Mouse (Mus musculus): Measurements from ENCODE around the gene Pdlim7. TPM values are rescaled to one million over a fixed set of nuclear protein-coding genes. Genes with fewer than 3 reads are reported as not detected.

Pdlim7 gene
- polyA plus RNA-seq (2012; rRNA removed), result 22.8 and 23.5 TPM in 2 replicates

- H3K27me3 ChIP-seq (replicated peaks; ENCODE audit: control insufficient read depth, insufficient read depth, low read length), result no peaks in the 10 kb centered on the region
- under 1% methylated on average over 55 of the region's 55 CpGs for WGBS
- H3K4me3 ChIP-seq (ENCODE audit: insufficient read depth, low read depth, low read length), result peak within 1 kb of the TSS; percentile 81
- H3K36me3 ChIP-seq (ENCODE audit: control insufficient read depth, insufficient read depth, low read length), result no peaks in the 10 kb centered on the region
- H3K4me1 ChIP-seq (ENCODE audit: control insufficient read depth, insufficient read depth, low read length), result 0 out of 2 replicates have a peak, but pooled peaks cover 4% of the 10 kb centered on the region
- TF ChIP-seq POLR2A (IDR thresholded peaks at IDR 0.05; ENCODE audit: low read depth, low read length), result peak; percentile 94
- peak; percentile 74 for TF ChIP-seq CTCF (conservative IDR thresholded peaks at IDR 0.05; ENCODE audit: insufficient read depth, insufficient read length, low read depth, low read length)
- peak; percentile 92 for DNase-seq
- peak within 1 kb of the TSS; percentile 67; the same call in 1 of the 2 replicates for H3K27ac ChIP-seq (ENCODE audit: insufficient read depth, low read depth, low read length)
Observed at GRCm38 (mm10) chr13:55513111-55513748, at the start of gene Pdlim7. Gene Pdlim7 (minus strand): TSS chr13:55513676.

GRCm38 (mm10) chr13:55557499-55557898 is 44.0 kb upstream of the Pdlim7 start:
- Histone ChIP-seq H3K27me3 (replicated peaks; ENCODE audit: control insufficient read depth, insufficient read depth, low read length) (no peaks in the 10 kb centered on the region), H3K27ac (ENCODE audit: insufficient read depth, low read depth, low read length) (no peak overlapping the region)
- WGBS, result 64% methylated on average over 6 of the region's 6 CpGs

GRCm38 (mm10) chr13:55555921-55556320 is 42.4 kb upstream of the Pdlim7 start:
- H3K4me3 ChIP-seq (ENCODE audit: insufficient read depth, low read depth, low read length), result no peak overlapping the region
- no peak for DNase-seq
- WGBS, result 87% methylated on average over 9 of the region's 9 CpGs
- H3K27ac ChIP-seq (ENCODE audit: insufficient read depth, low read depth, low read length), result no peak overlapping the region
- TF ChIP-seq POLR2A (IDR thresholded peaks at IDR 0.05; ENCODE audit: low read depth, low read length), result no peak
- TF ChIP-seq CTCF (conservative IDR thresholded peaks at IDR 0.05; ENCODE audit: insufficient read depth, insufficient read length, low read depth, low read length), result no peak
- peaks cover 8% of the 10 kb centered on the region; the same call in 1 of the 2 replicates for H3K4me1 ChIP-seq (ENCODE audit: control insufficient read depth, insufficient read depth, low read length)
- no peaks in the 10 kb centered on the region for H3K36me3 ChIP-seq (ENCODE audit: control insufficient read depth, insufficient read depth, low read length)
- no peaks in the 10 kb centered on the region for H3K27me3 ChIP-seq (replicated peaks; ENCODE audit: control insufficient read depth, insufficient read depth, low read length)

More at GRCm38 (mm10) chr13:55557499-55557898, 44.0 kb upstream of the Pdlim7 start:
- no peak overlapping the region for H3K4me3 ChIP-seq (ENCODE audit: insufficient read depth, low read depth, low read length)
- no peak for DNase-seq
- peaks cover 8% of the 10 kb centered on the region; the same call in 1 of the 2 replicates for H3K4me1 ChIP-seq (ENCODE audit: control insufficient read depth, insufficient read depth, low read length)
- TF ChIP-seq POLR2A (IDR thresholded peaks at IDR 0.05; ENCODE audit: low read depth, low read length) (no peak), CTCF (conservative IDR thresholded peaks at IDR 0.05; ENCODE audit: insufficient read depth, insufficient read length, low read depth, low read length) (no peak)
- no peaks in the 10 kb centered on the region for H3K36me3 ChIP-seq (ENCODE audit: control insufficient read depth, insufficient read depth, low read length)

- no peaks in the 10 kb centered on the region for H3K27me3 ChIP-seq (replicated peaks; ENCODE audit: control insufficient read depth, insufficient read depth, low read length)
- no peak for DNase-seq
- no peak for TF ChIP-seq CTCF (conservative IDR thresholded peaks at IDR 0.05; ENCODE audit: insufficient read depth, insufficient read length, low read depth, low read length)
- no peak for TF ChIP-seq POLR2A (IDR thresholded peaks at IDR 0.05; ENCODE audit: low read depth, low read length)
- no peak overlapping the region for H3K27ac ChIP-seq (ENCODE audit: insufficient read depth, low read depth, low read length)
- H3K36me3 ChIP-seq (ENCODE audit: control insufficient read depth, insufficient read depth, low read length), result no peaks in the 10 kb centered on the region
- H3K4me3 ChIP-seq (ENCODE audit: insufficient read depth, low read depth, low read length), result no peak overlapping the region
- no peaks in the 10 kb centered on the region for H3K4me1 ChIP-seq (ENCODE audit: control insufficient read depth, insufficient read depth, low read length)
- WGBS, result 69% methylated on average over 15 of the region's 15 CpGs
Observed at GRCm38 (mm10) chr13:55549061-55549460, 35.6 kb upstream of the Pdlim7 start.

GRCm38 (mm10) chr13:55548426-55548825 is 35.0 kb upstream of the Pdlim7 start:
- Histone ChIP-seq H3K36me3 (ENCODE audit: control insufficient read depth, insufficient read depth, low read length) (no peaks in the 10 kb centered on the region), H3K27me3 (replicated peaks; ENCODE audit: control insufficient read depth, insufficient read depth, low read length) (no peaks in the 10 kb centered on the region), H3K4me3 (ENCODE audit: insufficient read depth, low read depth, low read length) (no peak overlapping the region), H3K27ac (ENCODE audit: insufficient read depth, low read depth, low read length) (no peak overlapping the region), H3K4me1 (ENCODE audit: control insufficient read depth, insufficient read depth, low read length) (peaks cover 2% of the 10 kb centered on the region)
- TF ChIP-seq POLR2A (IDR thresholded peaks at IDR 0.05; ENCODE audit: low read depth, low read length), result no peak
- TF ChIP-seq CTCF (conservative IDR thresholded peaks at IDR 0.05; ENCODE audit: insufficient read depth, insufficient read length, low read depth, low read length), result no peak
- no peak for DNase-seq
- 87% methylated on average over 5 of the region's 5 CpGs for whole genome bisulfite sequencing

- H3K4me1 ChIP-seq (ENCODE audit: control insufficient read depth, insufficient read depth, low read length), result peaks cover 6% of the 10 kb centered on the region
- no peak overlapping the region for H3K4me3 ChIP-seq (ENCODE audit: insufficient read depth, low read depth, low read length)
- no peaks in the 10 kb centered on the region for H3K27me3 ChIP-seq (replicated peaks; ENCODE audit: control insufficient read depth, insufficient read depth, low read length)
- TF ChIP-seq POLR2A (IDR thresholded peaks at IDR 0.05; ENCODE audit: low read depth, low read length) (no peak), CTCF (conservative IDR thresholded peaks at IDR 0.05; ENCODE audit: insufficient read depth, insufficient read length, low read depth, low read length) (no peak)
- no peaks in the 10 kb centered on the region for H3K36me3 ChIP-seq (ENCODE audit: control insufficient read depth, insufficient read depth, low read length)
- no peak for DNase-seq
- WGBS, result 97% methylated on average over 2 of the region's 2 CpGs
- H3K27ac ChIP-seq (ENCODE audit: insufficient read depth, low read depth, low read length), result no peak overlapping the region
Observed at GRCm38 (mm10) chr13:55547916-55548315, 34.4 kb upstream of the Pdlim7 start.

- 95% methylated on average over 6 of the region's 6 CpGs for whole genome bisulfite sequencing
- peaks cover 2% of the 10 kb centered on the region; the same call in 1 of the 2 replicates for H3K36me3 ChIP-seq (ENCODE audit: control insufficient read depth, insufficient read depth, low read length)
Observed at GRCm38 (mm10) chr13:55544792-55545191, 31.3 kb upstream of the Pdlim7 start.

More at GRCm38 (mm10) chr13:55544792-55545191, 31.3 kb upstream of the Pdlim7 start:
- Histone ChIP-seq H3K27ac (ENCODE audit: insufficient read depth, low read depth, low read length) (no peak overlapping the region), H3K4me1 (ENCODE audit: control insufficient read depth, insufficient read depth, low read length) (peaks cover 15% of the 10 kb centered on the region), H3K4me3 (ENCODE audit: insufficient read depth, low read depth, low read length) (no peak overlapping the region), H3K27me3 (replicated peaks; ENCODE audit: control insufficient read depth, insufficient read depth, low read length) (no peaks in the 10 kb centered on the region)
- TF ChIP-seq CTCF (conservative IDR thresholded peaks at IDR 0.05; ENCODE audit: insufficient read depth, insufficient read length, low read depth, low read length) (no peak), POLR2A (IDR thresholded peaks at IDR 0.05; ENCODE audit: low read depth, low read length) (no peak)
- DNase-seq, result no peak
